Mouse (Mus musculus): Measurements from ENCODE around the gene 4931406P16Rik.
"Not testable (repeated sequence)": the region's sequence is repeated elsewhere in the genome, so short reads cannot be mapped to it uniquely, and the experiment has no call there.

4931406P16Rik gene

GRCm38 (mm10) chr7:34313443-34313875, at the start of gene 4931406P16Rik:
4931406P16Rik (minus strand) TSS chr7:34313551.
- DNase-seq, result peak; percentile 93

- no peak for DNase-seq
These were observed 42.3 kb upstream of the 4931406P16Rik start for GRCm38 (mm10) chr7:34355629-34356028.

GRCm38 (mm10) chr7:34351997-34352396, 38.6 kb upstream of the 4931406P16Rik start:
- peak; percentile 21 for DNase-seq

GRCm38 (mm10) chr7:34350166-34350565, 36.8 kb upstream of the 4931406P16Rik start:
- DNase-seq, result no peak

DNA sequence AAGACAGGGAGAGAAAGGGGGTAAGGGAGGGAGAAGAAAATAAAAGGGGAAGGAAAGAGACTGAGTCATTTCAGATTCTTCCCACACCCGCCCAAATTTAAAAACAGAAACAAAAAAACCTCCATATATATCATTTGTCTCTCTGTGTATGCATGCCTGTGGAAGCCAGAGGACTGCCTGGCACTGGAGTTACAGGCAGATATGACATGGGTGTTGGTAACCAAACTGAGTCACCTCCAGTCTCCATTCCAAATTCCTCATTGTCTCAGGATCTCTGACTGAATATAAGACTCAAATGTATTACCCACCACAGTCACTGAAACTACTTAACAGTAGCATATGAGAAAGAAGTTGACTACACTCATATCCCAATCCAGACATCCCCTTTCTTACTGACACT, 34.7 kb upstream of the 4931406P16Rik start:
- no peak for DNase-seq

GRCm38 (mm10) chr7:34347041-34347440, 33.7 kb upstream of the 4931406P16Rik start:
- no peak for DNase-seq

- no peak for DNase-seq
These were observed 33.2 kb upstream of the 4931406P16Rik start for GRCm38 (mm10) chr7:34346505-34346904.

DNA sequence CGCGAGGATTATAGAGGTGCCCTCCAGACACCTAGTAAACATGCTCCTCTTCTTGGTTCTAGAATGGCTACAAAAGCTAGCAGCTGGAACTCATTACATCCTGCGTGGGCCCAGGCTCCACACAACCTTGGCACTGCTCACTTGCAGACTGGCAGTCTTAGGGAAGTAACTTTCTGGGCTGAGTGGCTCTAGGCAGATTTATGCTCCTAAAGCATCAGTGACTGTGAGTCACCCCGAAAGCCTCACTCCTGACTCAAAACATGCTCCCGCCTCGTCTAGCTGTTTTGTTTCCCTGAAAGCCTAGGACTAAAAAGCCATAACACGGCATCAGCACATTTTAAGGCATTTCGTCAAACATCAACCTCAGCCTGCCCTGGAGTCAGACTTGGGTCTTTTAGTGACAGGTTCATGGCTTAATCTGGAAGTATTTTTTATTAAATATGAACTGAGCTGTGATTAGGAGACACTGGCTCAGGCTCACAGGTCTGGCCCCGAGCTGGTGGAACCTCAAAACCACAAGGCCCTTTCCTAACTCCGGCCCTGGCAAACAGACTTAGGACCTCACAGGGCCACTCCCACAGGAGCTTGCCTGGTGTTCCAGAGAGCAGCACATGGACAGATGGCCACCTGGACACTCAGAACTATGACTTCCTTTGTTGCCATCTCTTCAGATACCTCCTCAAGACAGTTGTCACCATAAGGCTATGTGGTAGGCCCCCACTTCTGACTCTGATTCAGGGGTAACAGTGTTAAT, 28.9 kb upstream of the 4931406P16Rik start:
- no peak for DNase-seq

DNA sequence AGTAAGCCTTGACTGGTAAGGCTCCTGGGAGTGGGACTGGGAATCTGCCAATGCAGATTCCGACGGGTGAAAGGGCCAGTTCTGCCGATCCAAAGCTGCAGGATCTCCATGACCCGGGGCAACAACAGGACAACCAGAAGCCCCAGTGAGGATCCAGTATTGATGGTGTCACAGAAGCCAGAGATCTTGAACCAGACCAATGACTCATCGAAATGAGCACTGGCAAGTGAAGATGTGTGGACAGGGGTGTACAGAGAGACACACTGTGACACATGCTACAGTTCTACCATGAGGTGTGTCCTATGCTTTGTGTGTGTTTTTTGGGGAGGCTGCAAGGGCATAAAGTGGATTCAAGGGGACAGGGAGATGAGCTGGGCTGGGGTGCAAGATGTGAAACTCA, 27.5 kb upstream of the 4931406P16Rik start:
- no peak for DNase-seq

DNA sequence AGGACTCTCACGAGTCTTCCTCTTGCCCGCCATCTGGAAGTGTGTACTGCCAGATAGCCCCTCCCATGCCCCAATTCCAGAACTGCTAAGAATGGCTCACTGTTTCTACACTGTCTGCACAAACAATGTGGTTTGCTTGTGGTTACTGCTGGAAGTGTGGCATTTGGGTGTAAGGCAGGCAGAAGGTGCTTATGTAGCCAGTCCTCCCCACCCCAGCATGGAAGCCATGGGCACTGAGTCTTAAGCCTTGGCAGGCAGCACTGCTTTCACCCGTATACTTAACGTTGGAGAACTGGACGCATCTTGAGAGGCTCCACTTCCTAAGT, 25.8 kb upstream of the 4931406P16Rik start:
- no peak for DNase-seq

DNA sequence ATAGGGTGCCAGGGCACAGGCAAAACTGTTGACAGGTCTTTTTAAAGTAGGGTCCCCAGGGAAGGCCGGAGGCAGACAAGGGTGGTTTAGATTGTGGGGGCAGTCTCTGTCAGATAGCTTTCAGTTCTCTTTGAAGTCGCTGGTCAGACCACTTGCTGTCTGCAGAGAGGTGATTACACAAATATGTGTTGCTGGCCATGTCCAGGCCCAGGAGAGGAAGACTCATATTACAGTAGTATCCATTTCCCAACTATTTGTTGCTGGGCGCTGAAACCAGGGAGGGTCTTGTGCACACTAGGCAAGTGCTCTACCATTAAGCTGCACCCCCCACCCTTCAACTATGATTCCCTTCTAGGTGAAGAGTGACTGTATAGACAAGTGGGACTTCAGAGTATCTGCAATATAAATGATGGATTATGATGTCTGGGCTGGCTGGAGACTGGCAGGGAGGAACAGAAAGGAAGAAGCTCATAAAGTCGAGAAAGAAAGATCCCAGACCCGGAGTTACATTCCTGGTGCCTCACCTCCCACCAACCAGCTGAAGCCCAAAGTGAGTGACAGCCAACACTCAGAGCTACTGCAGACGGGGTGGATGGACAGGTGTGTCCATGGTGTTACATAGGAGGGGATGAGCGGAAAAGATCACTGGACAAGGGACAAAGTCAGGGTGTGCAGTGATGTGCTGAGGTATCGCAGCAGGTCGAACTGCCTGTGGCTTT, 25.3 kb upstream of the 4931406P16Rik start:
- no peak for DNase-seq

- no peak for DNase-seq
These were observed 23.9 kb upstream of the 4931406P16Rik start for GRCm38 (mm10) chr7:34337268-34337667.

DNA sequence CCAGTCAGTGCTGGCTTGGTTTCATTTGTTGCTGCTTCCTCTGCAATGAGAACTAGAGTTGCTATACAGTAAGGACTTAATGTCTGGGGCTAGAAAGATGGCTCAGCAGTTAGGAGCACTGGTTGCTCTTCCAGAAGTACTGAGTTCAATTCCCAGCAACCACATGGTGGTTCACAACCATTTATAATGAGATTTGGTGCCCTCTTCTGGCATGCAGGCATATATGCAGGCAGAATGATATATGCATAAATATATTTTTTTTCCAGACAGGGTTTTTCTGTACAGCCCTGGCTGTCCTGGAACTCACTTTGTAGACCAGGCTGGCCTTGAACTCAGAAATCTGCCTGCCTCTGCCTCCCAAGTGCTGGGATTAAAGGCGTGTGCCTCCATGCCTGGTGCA, 23.2 kb upstream of the 4931406P16Rik start:
- not testable (repeated sequence) for DNase-seq

GRCm38 (mm10) chr7:34327493-34327892, 14.1 kb upstream of the 4931406P16Rik start:
- no peak for DNase-seq

DNA sequence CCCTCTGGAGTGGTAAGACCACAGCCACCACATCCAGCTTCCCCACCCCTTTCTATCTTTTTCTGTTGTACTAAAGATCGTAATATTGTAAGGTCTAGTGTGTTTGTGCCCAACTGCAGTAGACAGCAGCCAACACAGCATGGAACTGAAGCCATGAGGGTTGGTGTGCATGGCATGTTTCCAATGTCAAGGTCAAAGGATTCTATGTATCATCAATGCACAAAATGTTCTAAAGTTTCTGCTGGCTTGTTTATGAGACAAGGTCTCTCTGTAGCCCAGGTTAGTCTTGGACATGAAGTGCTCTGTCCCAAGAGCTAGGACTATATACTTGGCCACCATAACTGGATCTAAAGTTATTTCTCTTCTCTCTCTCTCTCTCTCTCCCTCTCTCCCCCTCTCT, 11.5 kb upstream of the 4931406P16Rik start:
- DNase-seq, result no peak

GRCm38 (mm10) chr7:34324005-34324404, 10.7 kb upstream of the 4931406P16Rik start:
- no peak for DNase-seq

DNA sequence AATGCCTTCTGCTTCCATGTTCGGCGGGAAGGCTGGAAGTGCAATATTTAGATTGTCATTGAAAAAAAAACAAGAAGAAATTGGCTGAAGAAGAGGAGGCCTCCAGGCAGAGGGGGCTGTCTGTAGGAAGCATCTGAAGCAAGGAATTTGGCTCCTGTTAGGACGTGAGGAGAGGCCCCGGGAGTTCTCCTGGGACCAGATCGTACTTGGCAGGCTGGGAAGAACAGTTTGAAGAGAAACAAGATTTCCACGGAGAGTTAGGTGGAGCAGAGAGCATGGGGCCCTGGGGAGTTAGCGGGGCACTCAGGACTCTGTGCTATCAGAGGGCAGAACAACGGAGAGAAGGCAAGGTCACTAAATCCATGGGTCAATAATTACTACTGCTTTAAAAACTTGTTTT, 10.0 kb upstream of the 4931406P16Rik start:
- no peak for DNase-seq

DNA sequence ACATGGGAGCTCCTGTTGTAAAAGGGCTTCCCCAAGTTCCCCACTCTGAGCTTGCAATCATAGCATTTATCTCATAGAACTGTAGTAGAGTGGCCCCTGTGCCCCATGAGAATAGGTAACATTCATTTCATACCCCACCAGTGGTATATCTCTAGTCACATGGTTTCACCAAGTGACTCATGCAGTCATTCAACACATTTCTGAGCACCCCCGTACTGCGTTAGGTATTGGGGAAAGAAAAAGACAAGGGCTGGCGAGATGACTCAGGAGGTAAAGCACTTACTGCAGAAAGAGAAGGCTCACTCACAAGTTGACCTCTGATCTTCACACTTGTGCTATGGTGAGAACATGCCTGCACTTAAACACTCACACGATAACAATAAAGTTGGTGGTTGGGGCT, 8.6 kb upstream of the 4931406P16Rik start:
- no peak for DNase-seq

DNA sequence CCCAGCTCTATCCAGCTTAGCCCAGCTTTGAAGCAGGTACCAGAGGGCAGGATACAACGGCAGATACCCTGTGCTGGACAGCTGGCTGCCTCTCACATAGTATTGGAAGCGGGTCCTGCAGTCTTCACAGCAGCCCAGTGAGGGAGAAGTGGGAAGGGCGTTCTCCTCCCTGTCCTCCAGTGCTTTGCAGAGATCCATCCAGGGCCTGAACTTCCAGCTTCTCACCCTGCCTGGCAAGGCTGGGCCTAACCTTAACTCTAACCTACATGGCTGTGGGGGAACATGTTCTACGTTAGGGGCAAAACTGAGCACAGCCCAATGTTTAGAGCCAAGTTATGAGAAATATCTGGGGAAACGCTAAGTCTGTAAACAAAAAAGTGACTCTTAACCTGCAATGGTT, 7.8 kb upstream of the 4931406P16Rik start:
- no peak for DNase-seq

GRCm38 (mm10) chr7:34319957-34320356, 6.6 kb upstream of the 4931406P16Rik start:
- DNase-seq, result no peak

DNA sequence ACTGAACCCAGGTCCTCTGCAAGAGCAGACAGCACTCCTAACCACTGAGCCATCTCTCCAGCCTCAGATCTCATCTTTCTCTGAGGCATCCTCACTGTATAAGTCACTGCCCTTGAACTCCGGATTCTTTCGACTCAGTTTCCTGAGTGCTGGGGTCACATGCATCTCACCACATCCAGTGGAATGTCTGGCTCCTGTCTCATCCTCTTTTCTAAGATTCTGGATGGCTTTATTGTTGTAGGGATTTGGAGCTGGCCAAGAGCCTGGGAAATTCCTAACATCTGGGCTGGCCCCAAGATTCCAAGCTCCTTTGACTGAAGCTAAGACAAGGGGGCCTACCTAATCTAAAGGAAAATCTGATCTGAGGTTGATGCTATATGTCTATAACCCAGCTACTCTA, 5.8 kb upstream of the 4931406P16Rik start:
- DNase-seq, result no peak

DNA sequence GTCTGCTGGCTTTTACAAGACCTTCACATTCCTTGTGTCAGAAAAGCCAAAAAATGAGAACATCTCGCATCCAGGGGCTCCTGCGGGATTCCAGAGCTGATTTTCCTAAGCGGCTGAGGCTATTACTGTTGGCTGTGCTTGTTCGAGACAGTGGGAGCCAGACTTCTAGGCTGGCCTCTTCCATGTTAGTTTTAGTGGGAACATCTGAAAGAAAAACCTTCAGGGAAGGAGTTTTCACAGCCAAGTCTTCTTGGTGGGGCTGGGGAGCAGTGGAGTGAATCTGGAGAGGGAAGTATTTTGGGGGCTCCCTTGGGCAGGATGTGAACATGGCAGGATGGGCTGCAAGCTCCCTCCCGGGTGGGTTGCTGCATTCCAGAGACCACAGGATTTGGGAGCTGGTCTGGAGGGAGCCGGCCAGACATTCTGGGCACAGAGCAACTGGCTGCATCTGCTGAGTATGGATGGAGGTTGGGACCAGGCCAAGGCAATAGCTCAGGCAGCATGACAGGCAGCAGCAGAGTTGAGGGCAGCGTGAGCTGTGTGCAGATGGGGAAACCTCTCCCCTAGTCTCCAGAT, 4.6 kb upstream of the 4931406P16Rik start:
- DNase-seq, result peak; percentile 22

GRCm38 (mm10) chr7:34312786-34313442, 437 bp downstream of the 4931406P16Rik start:
- peak; percentile 89 for DNase-seq
